Mouse (Mus musculus) 3T3-L1 (cell line): ENCODE data around the gene Lztr1.

Source experiments
- DNase-seq: peaks from one replicate; pipeline ENCODE4 v3.0.0-alpha.2; 2015; ENCODE audit warnings: low read depth, low spot score

Gene Lztr1

GRCm38 (mm10) chr16:17556907-17557306 is 48.4 kb downstream of the Lztr1 start:
- no peak for DNase-seq

GRCm38 (mm10) chr16:17557947-17558480 is 49.5 kb downstream of the Lztr1 start:
- peak; percentile 80 for DNase-seq

GRCm38 (mm10) chr16:17558811-17559210 is 50.3 kb downstream of the Lztr1 start:
- no peak for DNase-seq

GRCm38 (mm10) chr16:17559396-17560027 is 51.0 kb downstream of the Lztr1 start:
- DNase-seq: no peak

- DNase-seq: no peak
Observed at GRCm38 (mm10) chr16:17561128-17561750, 52.8 kb downstream of the Lztr1 start, which contains the start of gene Lrrc74b. Gene Lrrc74b, minus strand, starts transcription at chr16:17561247.

GRCm38 (mm10) chr16:17561751-17562208 is 53.3 kb downstream of the Lztr1 start, which contains the start of gene P2rx6:
Gene P2rx6, plus strand, starts transcription at chr16:17561885.
- peak; percentile 75 for DNase-seq

- no peak for DNase-seq
Observed at GRCm38 (mm10) chr16:17563580-17563979, 55.1 kb downstream of the Lztr1 start.

- DNase-seq: peak; percentile 73
Observed at GRCm38 (mm10) chr16:17564221-17564620, 55.7 kb downstream of the Lztr1 start.

GRCm38 (mm10) chr16:17564771-17565170 is 56.3 kb downstream of the Lztr1 start:
- no peak for DNase-seq

GRCm38 (mm10) chr16:17566186-17566585 is 57.7 kb downstream of the Lztr1 start:
- no peak for DNase-seq
